Comparison of ENCODE assay signal across 9 mouse cellular contexts in genomic region chr4:87570470-87570891, GRCm38 (mm10).
A peak's percentile ranks its signal among the peaks of the same experiment; 100 is the strongest.
DNase-seq lines count a peak whose midpoint lies in the region; ATAC-seq and TF ChIP-seq lines count a peak whose summit lies in the region.
"Had no signal": no experiment of that assay in that cellular context is flagged by ENCODE, and none has a peak within 500 bp of the region (broad histone marks: within the 10 kb centered on the region; RNA-seq: fewer than 3 reads in every experiment).

No protein-coding gene starts in this region.

- intact Hi-C loops in heart, postnatal 10 days (cut with DNase I): no loop called here

- H3K4me2 ChIP-seq in limb, embryonic 11.5 days (ENCODE audit: low read depth, severe bottlenecking): no peak overlapping the region
- H3K4me2 ChIP-seq in kidney, embryonic 15.5 days: no peak overlapping the region

- H3K9me3 ChIP-seq in limb, embryonic 11.5 days (ENCODE audit: control insufficient read depth, low read length): no peaks in the 10 kb centered on the region
- no peaks in the 10 kb centered on the region for H3K9me3 ChIP-seq in kidney, embryonic 15.5 days (replicated peaks)

- H3K4me3 ChIP-seq in cerebellum, adult 2 months (replicated peaks; ENCODE audit: insufficient read depth, low read depth, low read length): no peak overlapping the region
- no peak overlapping the region for H3K4me3 ChIP-seq in limb, embryonic 11.5 days (ENCODE audit: low read depth, low read length)
- H3K4me3 ChIP-seq in kidney, embryonic 15.5 days (replicated peaks): no peak overlapping the region

- no peaks in the 10 kb centered on the region for H3K36me3 ChIP-seq in limb, embryonic 11.5 days (ENCODE audit: control insufficient read depth, insufficient read depth, low read length)
- H3K36me3 ChIP-seq in kidney, embryonic 15.5 days: no peaks in the 10 kb centered on the region

- no peak for TF ChIP-seq CTCF in cerebellum, adult 2 months (IDR thresholded peaks at IDR 0.05; ENCODE audit: borderline replicate concordance, insufficient read depth, low read depth, low read length)

- H3K4me1 ChIP-seq in cerebellum, adult 2 months (ENCODE audit: control insufficient read depth, insufficient read depth, low read length): no peaks in the 10 kb centered on the region
- H3K4me1 ChIP-seq in limb, embryonic 11.5 days (ENCODE audit: control insufficient read depth, insufficient read depth, low read length): no peaks in the 10 kb centered on the region
- peaks cover 6% of the 10 kb centered on the region for H3K4me1 ChIP-seq in kidney, embryonic 15.5 days

- H3K9ac ChIP-seq in limb, embryonic 11.5 days (ENCODE audit: low read length): no peak overlapping the region
- H3K9ac ChIP-seq in kidney, embryonic 15.5 days: no peak overlapping the region

- H3K27me3 ChIP-seq in cerebellum, adult 2 months (ENCODE audit: control insufficient read depth, insufficient read depth, low read length): no peaks in the 10 kb centered on the region
- no peaks in the 10 kb centered on the region for H3K27me3 ChIP-seq in limb, embryonic 11.5 days (ENCODE audit: control insufficient read depth, insufficient read depth, low read length)
- peaks cover 18% of the 10 kb centered on the region for H3K27me3 ChIP-seq in kidney, embryonic 15.5 days

- TF ChIP-seq POLR2A in cerebellum, adult 2 months (IDR thresholded peaks at IDR 0.05; ENCODE audit: borderline replicate concordance, insufficient read depth, low read length): no peak

- DNase-seq in heart, postnatal 10 days: peak; percentile 5 to 16
- DNase-seq in heart, adult 9 months (ENCODE audit: low spot score in 2 of 2): no peak
- peak; percentile 21 to 44 for DNase-seq in cerebellum, adult 2 months
- DNase-seq in limb, embryonic 11.5 days (ENCODE audit: low spot score): peak; percentile 45
- DNase-seq in right cerebral cortex, adult 18-20 months: peak; percentile 27
- no peak for DNase-seq in gastrocnemius, postnatal 4 days (ENCODE audit: low spot score in 2 of 2)

- WGBS in cerebellum, adult 2 months: 8% methylated on average over 13 of the region's 13 CpGs
- WGBS in limb, embryonic 11.5 days: 56% methylated on average over 13 of the region's 13 CpGs
- WGBS in kidney, embryonic 15.5 days: 57% methylated on average over 13 of the region's 13 CpGs

- peak; percentile 86 to 94 for ATAC-seq in hematopoietic stem cell, adult 5-6 weeks (replicated peaks in 1 of 2; ENCODE audit: insufficient read depth in 1 of 2, low FRiP score in 2 of 2, low TSS enrichment in 1 of 2, low read depth in 1 of 2, poor library complexity in 2 of 2, severe bottlenecking in 2 of 2)
- no peak for ATAC-seq in limb, embryonic 11.5 days (ENCODE audit: insufficient number of reproducible peaks, low FRiP score, low TSS enrichment, low read depth)
- no peak for ATAC-seq in kidney, embryonic 15.5 days (replicated peaks; ENCODE audit: low FRiP score)

- no peak overlapping the region for H3K27ac ChIP-seq in cerebellum, adult 2 months (ENCODE audit: insufficient read depth, low read length)
- H3K27ac ChIP-seq in limb, embryonic 11.5 days (replicated peaks; ENCODE audit: low read depth, low read length): no peak overlapping the region
- H3K27ac ChIP-seq in kidney, embryonic 15.5 days: no peak overlapping the region
- H3K27ac ChIP-seq: macrophage had no signal

Comparison
In these comparisons a context has a peak if more than half of its experiments do, and no peak if none do; other contexts are left out.
1. DNase-seq: peak in heart, postnatal 10 days (2 of 2), cerebellum, adult 2 months (2 of 2), limb, embryonic 11.5 days (single experiment) and right cerebral cortex, adult 18-20 months (single experiment); none in heart, adult 9 months (0 of 2) and gastrocnemius, postnatal 4 days (0 of 2).
2. ATAC-seq: peak in hematopoietic stem cell, adult 5-6 weeks (2 of 2); none in limb, embryonic 11.5 days (single experiment) and kidney, embryonic 15.5 days (single experiment).